Mouse (Mus musculus) ES-E14 (cell line): ENCODE results near the gene Eml3. TPM values are rescaled to one million over a fixed set of nuclear protein-coding genes. Genes with fewer than 3 reads are reported as not detected.

ENCODE experiments used
- DNase-seq: peaks from one replicate; pipeline ENCODE4 v3.0.0-alpha.2; 2013; ENCODE audit warnings: low read depth, low spot score
- H3K27ac ChIP-seq: 2 replicates; pipeline ENCODE4 v1.5.1; 2012; ENCODE audit warnings: low read depth, mild to moderate bottlenecking, low read length, moderate library complexity, mixed read lengths; ENCODE audit not compliant: poor library complexity, insufficient read depth, severe bottlenecking
- H3K36me3 ChIP-seq: 2 replicates; pipeline ENCODE4 v1.6.1; 2012; ENCODE audit warnings: mild to moderate bottlenecking, low read length, moderate library complexity, mixed read lengths; ENCODE audit not compliant: control insufficient read depth, poor library complexity, insufficient read depth, severe bottlenecking
- H3K4me1 ChIP-seq, 2 experiments: fragments of 150-350 bp in 1 of 2; sonication (generic) in 1 of 2; 2 replicates each; pipeline ENCODE4 v1.6.1; 2012; ENCODE audit warnings: low read length in 2 of 2, mild to moderate bottlenecking in 1 of 2, mixed read lengths in 1 of 2; ENCODE audit not compliant: control insufficient read depth in 2 of 2, insufficient read depth in 2 of 2, poor library complexity in 1 of 2
- H3K4me3 ChIP-seq, 2 experiments: fragments of 150-350 bp in 1 of 2; sonication (generic) in 1 of 2; 2 replicates each; pipeline ENCODE4 v1.5.1; 2012; ENCODE audit warnings: low read length in 2 of 2, low read depth in 1 of 2, mild to moderate bottlenecking in 1 of 2, mixed read lengths in 1 of 2; ENCODE audit not compliant: insufficient read depth in 1 of 2, poor library complexity in 1 of 2, severe bottlenecking in 1 of 2
- H3K9ac ChIP-seq: 2 replicates; pipeline ENCODE4 v1.6.1; 2012; ENCODE audit warnings: low read depth, mild to moderate bottlenecking, low read length, mixed read lengths; ENCODE audit not compliant: poor library complexity, insufficient read depth, severe bottlenecking
- H3K9me3 ChIP-seq: fragments of 150-350 bp; sonication (generic); 2 replicates; pipeline ENCODE4 v1.6.1; 2012; ENCODE audit warnings: low read depth, mild to moderate bottlenecking, low read length; ENCODE audit not compliant: control insufficient read depth, insufficient read depth
- CHD2 ChIP-seq: IDR thresholded peaks from 2 replicates; pipeline ENCODE4 v1.6.1; 2014; ENCODE audit warnings: mild to moderate bottlenecking, low read depth, low read length, inconsistent platforms
- HCFC1 ChIP-seq: IDR thresholded peaks from 2 replicates; pipeline ENCODE4 v1.6.1; 2012; ENCODE audit warnings: low read length, inconsistent platforms, borderline replicate concordance; ENCODE audit not compliant: insufficient read depth
- MAFK ChIP-seq: IDR thresholded peaks from 2 replicates; pipeline ENCODE4 v1.6.1; 2014; ENCODE audit warnings: mild to moderate bottlenecking, low read depth, low read length, inconsistent platforms; ENCODE audit not compliant: insufficient read depth
- ZC3H11A ChIP-seq: IDR thresholded peaks from 2 replicates; pipeline ENCODE4 v1.6.1; 2012; ENCODE audit warnings: low read depth, mild to moderate bottlenecking, inconsistent platforms, low read length, borderline replicate concordance
- ZNF384 ChIP-seq: IDR thresholded peaks from 2 replicates; pipeline ENCODE4 v1.6.1; 2012; ENCODE audit warnings: low read depth, low read length, inconsistent platforms
- in situ Hi-C, 2 experiments: fragments of 600-800 bp; cut with MboI; formaldehyde crosslinking; loops; one replicate each; pipeline ENCODE4 v1.15.1; 2025; ENCODE audit warnings: low sequenced_read_pairs in 2 of 2, inconsistent platforms in 1 of 2; ENCODE audit not compliant: unreplicated experiment in 2 of 2
- total RNA-seq: library from RNA; depleted of rRNA; stranded (reverse); fragments of 300-350 nt; gene quantifications from 2 replicates; pipeline ENCODE4 v1.2.3, GENCODE M21; 2012

Eml3 gene
- total RNA-seq, 1 experiment: 20.6 TPM

DNA sequence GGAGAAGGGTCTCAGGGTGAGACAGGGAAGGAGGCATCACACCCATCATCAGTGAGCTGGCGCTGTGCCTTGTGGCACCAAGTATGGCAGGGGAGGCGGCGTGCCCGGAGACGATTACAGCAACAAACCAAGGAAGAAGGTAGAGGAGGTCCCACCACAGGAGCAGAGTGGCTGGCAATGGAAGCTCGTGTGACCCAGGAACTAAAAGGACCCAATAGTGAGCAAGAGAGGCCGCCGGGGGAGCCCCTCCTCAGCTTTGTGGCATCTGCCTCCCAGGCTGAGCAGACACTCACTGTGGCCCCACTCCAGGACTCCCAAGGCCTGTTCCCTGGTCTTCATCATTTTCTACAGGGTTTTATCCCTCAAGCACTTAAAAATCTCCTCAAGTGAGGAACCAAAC is 36.4 kb downstream of the Eml3 start:
- H3K4me3 ChIP-seq: peak overlapping the region; percentile 74 to 85; a peak in 3 of 4 replicates
- TF ChIP-seq ZNF384 (no peak), CHD2 (no peak), MAFK (no peak), HCFC1 (no peak), ZC3H11A (no peak)
- H3K27ac ChIP-seq: peak overlapping the region; percentile 2
- peak overlapping the region; percentile 23 for H3K9ac ChIP-seq
- H3K9me3 ChIP-seq: no peaks in the 10 kb centered on the region
- in situ Hi-C loops: no loop called here
- peaks cover 0 to 8% of the 10 kb centered on the region in 2 experiments; a peak in 1 of 4 replicates for H3K4me1 ChIP-seq
- DNase-seq: no peak
- H3K36me3 ChIP-seq: peaks cover 65% of the 10 kb centered on the region

GRCm38 (mm10) chr19:8966198-8966589 is 36.8 kb downstream of the Eml3 start:
- in situ Hi-C loops: no loop called here
- DNase-seq: no peak
- Histone ChIP-seq H3K9ac (peak overlapping the region; percentile 90), H3K4me1 (peaks cover 0 to 9% of the 10 kb centered on the region in 2 experiments; a peak in 1 of 4 replicates), H3K36me3 (peaks cover 70% of the 10 kb centered on the region), H3K4me3 (peak overlapping the region; percentile 74 to 85), H3K27ac (peak overlapping the region; percentile 97), H3K9me3 (no peaks in the 10 kb centered on the region)
- TF ChIP-seq MAFK: no peak
- TF ChIP-seq ZC3H11A: no peak
- TF ChIP-seq CHD2: no peak
- no peak for TF ChIP-seq ZNF384
- TF ChIP-seq HCFC1: no peak

GRCm38 (mm10) chr19:8966590-8967372 is 37.4 kb downstream of the Eml3 start, which contains the start of gene Eef1g:
TSS of gene Eef1g (plus strand) at chr19:8967041.
- Histone ChIP-seq H3K4me3 (peak within 1 kb of the TSS; percentile 82 to 85), H3K9me3 (no peaks in the 10 kb centered on the region), H3K27ac (peak within 1 kb of the TSS; percentile 97), H3K4me1 (peaks cover 0 to 10% of the 10 kb centered on the region in 2 experiments; a peak in 1 of 4 replicates), H3K9ac (peak within 1 kb of the TSS; percentile 90), H3K36me3 (peaks cover 72% of the 10 kb centered on the region)
- peak; percentile 98 for DNase-seq
- TF ChIP-seq MAFK (no peak), CHD2 (no peak), HCFC1 (no peak), ZC3H11A (no peak), ZNF384 (no peak)
- in situ Hi-C loops: no loop called here

- Histone ChIP-seq H3K27ac (peak overlapping the region; percentile 88), H3K9ac (peak overlapping the region; percentile 90), H3K9me3 (no peaks in the 10 kb centered on the region), H3K36me3 (peaks cover 72% of the 10 kb centered on the region), H3K4me3 (peak overlapping the region; percentile 76 to 82), H3K4me1 (peaks cover 0 to 10% of the 10 kb centered on the region in 2 experiments; a peak in 1 of 4 replicates)
- in situ Hi-C loops: no loop called here
- no peak for TF ChIP-seq HCFC1
- TF ChIP-seq CHD2: no peak
- no peak for TF ChIP-seq ZC3H11A
- no peak for TF ChIP-seq MAFK
- TF ChIP-seq ZNF384: no peak
- DNase-seq: no peak
Measured at GRCm38 (mm10) chr19:8967373-8967743, 38.0 kb downstream of the Eml3 start.
